Mouse (Mus musculus): ENCODE measurements around the gene Tdrd9. TPM values are rescaled to one million over a fixed set of nuclear protein-coding genes. Genes with fewer than 3 reads are reported as not detected.
"Not testable (repeated sequence)": the region's sequence is repeated elsewhere in the genome, so short reads cannot be mapped to it uniquely, and the experiment has no call there.

Tdrd9 gene
- polyA plus RNA-seq, 1 experiment from 2014 or later: 0.95 TPM

DNA sequence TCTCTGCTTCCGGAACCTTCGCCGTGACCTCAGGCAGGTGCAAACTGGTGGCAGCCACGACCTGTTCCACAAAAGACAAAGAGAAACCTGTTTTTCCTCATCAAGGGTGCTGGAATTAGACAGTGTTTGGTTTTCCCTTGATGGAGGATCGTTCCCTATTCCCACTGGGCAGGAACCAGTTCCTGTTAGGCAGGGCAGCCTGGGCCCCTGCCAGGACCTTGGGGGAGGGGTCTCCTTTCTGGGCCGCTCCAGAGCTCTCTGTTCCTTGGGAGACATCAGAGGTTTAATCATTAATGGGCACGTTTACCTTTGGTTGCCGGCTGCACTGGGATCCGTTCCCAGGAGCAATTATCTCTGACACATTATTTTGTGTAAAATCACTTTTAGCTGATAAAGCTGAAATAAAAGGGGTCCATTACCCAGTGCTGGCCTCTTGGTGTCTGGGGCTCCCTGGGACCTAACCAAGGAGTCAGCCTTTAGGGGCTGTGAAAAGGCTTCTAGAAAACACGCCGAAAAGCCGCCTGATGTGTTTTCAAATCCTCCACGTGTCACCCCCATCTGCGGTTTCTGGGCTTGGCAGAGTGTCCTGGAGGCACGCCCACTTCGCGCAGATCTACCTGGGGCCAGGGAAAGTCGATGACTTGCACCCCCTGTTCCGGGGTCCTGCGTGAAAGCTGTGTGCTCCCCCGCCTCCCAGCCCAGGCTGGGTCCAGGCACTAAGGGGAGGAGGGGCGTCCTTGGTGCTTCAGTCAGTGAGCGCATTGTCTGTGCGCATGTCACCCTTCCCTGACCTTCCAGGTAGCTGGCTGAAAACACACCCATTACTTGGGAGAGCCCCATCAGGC, 34.4 kb upstream of the Tdrd9 start:
- no peak overlapping the region for H3K9ac ChIP-seq (ENCODE audit: low read length)
- 43% methylated on average over 24 of the region's 24 CpGs for whole genome bisulfite sequencing
- no peaks in the 10 kb centered on the region for H3K27me3 ChIP-seq (ENCODE audit: control insufficient read depth, insufficient read depth, low read length)
- H3K36me3 ChIP-seq (ENCODE audit: control insufficient read depth, insufficient read depth, low read length): no peaks in the 10 kb centered on the region
- H3K4me1 ChIP-seq (ENCODE audit: control insufficient read depth, insufficient read depth, low read length): peaks cover 29% of the 10 kb centered on the region
- H3K9me3 ChIP-seq (ENCODE audit: control insufficient read depth, low read length): no peaks in the 10 kb centered on the region
- H3K4me2 ChIP-seq (ENCODE audit: low read depth, severe bottlenecking): no peak overlapping the region
- no peak for DNase-seq (ENCODE audit: low spot score)
- no peak for ATAC-seq (ENCODE audit: insufficient number of reproducible peaks, low FRiP score, low TSS enrichment, low read depth)
- H3K27ac ChIP-seq (replicated peaks; ENCODE audit: low read depth, low read length): no peak overlapping the region; the same call in 1 of the 2 replicates
- no peak overlapping the region for H3K4me3 ChIP-seq (ENCODE audit: low read depth, low read length)

DNA sequence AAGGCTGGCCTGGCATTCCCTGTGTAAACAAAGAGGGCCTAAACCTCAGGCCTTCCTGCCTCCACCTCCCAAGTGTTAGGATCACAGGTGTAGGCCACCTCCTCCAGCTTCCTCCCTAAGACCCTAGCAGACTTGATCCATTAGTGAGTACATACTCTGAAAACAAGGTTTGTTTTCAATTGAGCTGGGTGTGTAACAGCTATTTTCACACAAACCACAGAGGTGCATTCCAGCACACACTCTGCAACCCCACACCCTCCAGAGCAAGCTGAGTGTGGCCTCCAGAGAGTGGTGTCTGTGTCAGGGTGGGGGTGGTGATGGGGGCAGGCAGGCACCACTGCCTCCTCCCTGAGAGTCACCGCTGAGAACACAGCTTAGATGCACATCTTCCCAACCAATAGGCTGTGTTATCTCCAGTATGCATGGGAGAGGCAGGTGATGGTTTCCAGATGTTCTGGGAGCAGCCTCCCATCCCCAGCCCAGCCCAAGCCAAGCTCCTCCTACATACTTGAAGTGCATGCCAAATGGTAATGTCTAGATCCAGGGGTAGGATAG, 32.7 kb upstream of the Tdrd9 start:
- H3K4me3 ChIP-seq (ENCODE audit: low read depth, low read length): no peak overlapping the region
- H3K9me3 ChIP-seq (ENCODE audit: control insufficient read depth, low read length): no peaks in the 10 kb centered on the region
- no peaks in the 10 kb centered on the region for H3K27me3 ChIP-seq (ENCODE audit: control insufficient read depth, insufficient read depth, low read length)
- no peaks in the 10 kb centered on the region for H3K36me3 ChIP-seq (ENCODE audit: control insufficient read depth, insufficient read depth, low read length)
- ATAC-seq (ENCODE audit: insufficient number of reproducible peaks, low FRiP score, low TSS enrichment, low read depth) (peak; percentile 31), DNase-seq (ENCODE audit: low spot score) (no peak)
- 12% methylated on average over 1 of the region's 1 CpGs for WGBS
- no peak overlapping the region for H3K9ac ChIP-seq (ENCODE audit: low read length)
- H3K4me1 ChIP-seq (ENCODE audit: control insufficient read depth, insufficient read depth, low read length): peaks cover 23% of the 10 kb centered on the region
- H3K4me2 ChIP-seq (ENCODE audit: low read depth, severe bottlenecking): no peak overlapping the region
- peak overlapping the region; percentile 64 for H3K27ac ChIP-seq (replicated peaks; ENCODE audit: low read depth, low read length)

DNA sequence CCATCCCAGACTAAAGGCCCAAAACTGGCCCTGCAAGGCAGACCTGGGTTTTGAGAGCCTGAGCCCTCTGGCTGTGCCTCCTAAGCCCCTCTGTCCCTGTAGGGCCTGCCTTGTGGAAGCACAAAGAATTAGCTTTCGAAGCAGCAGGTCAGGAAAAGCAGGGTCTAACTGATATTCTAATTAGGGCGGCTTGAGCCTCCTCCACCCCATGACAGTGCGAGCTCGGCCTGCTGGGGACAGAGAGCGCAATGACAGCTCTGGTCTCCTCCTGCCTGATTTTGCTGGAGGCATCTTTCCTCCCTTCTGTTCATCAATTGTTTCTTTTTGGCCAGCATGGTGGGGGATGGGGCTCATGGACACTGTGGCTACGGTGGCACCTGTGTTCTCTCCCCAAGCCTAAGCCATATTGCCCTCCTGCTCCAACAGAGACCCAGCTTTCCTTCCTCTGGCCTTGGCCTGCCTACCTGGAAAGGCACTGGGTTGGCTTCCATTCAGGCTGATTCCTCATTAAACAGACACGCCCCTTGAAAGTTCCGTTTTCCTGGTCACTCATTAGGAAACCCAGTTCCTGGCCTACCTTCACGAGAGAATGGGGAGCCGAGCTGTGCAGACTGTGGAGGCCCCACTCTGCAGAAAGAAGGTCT, 27.8 kb upstream of the Tdrd9 start:
- no peak for DNase-seq (ENCODE audit: low spot score)
- Histone ChIP-seq H3K9me3 (ENCODE audit: control insufficient read depth, low read length) (no peaks in the 10 kb centered on the region), H3K27me3 (ENCODE audit: control insufficient read depth, insufficient read depth, low read length) (no peaks in the 10 kb centered on the region), H3K4me1 (ENCODE audit: control insufficient read depth, insufficient read depth, low read length) (peaks cover 9% of the 10 kb centered on the region), H3K4me2 (ENCODE audit: low read depth, severe bottlenecking) (no peak overlapping the region), H3K27ac (replicated peaks; ENCODE audit: low read depth, low read length) (no peak overlapping the region), H3K9ac (ENCODE audit: low read length) (no peak overlapping the region), H3K4me3 (ENCODE audit: low read depth, low read length) (no peak overlapping the region), H3K36me3 (ENCODE audit: control insufficient read depth, insufficient read depth, low read length) (no peaks in the 10 kb centered on the region)
- 82% methylated on average over 10 of the region's 10 CpGs for WGBS
- ATAC-seq (ENCODE audit: insufficient number of reproducible peaks, low FRiP score, low TSS enrichment, low read depth): no peak; the same call in 1 of the 2 replicates

DNA sequence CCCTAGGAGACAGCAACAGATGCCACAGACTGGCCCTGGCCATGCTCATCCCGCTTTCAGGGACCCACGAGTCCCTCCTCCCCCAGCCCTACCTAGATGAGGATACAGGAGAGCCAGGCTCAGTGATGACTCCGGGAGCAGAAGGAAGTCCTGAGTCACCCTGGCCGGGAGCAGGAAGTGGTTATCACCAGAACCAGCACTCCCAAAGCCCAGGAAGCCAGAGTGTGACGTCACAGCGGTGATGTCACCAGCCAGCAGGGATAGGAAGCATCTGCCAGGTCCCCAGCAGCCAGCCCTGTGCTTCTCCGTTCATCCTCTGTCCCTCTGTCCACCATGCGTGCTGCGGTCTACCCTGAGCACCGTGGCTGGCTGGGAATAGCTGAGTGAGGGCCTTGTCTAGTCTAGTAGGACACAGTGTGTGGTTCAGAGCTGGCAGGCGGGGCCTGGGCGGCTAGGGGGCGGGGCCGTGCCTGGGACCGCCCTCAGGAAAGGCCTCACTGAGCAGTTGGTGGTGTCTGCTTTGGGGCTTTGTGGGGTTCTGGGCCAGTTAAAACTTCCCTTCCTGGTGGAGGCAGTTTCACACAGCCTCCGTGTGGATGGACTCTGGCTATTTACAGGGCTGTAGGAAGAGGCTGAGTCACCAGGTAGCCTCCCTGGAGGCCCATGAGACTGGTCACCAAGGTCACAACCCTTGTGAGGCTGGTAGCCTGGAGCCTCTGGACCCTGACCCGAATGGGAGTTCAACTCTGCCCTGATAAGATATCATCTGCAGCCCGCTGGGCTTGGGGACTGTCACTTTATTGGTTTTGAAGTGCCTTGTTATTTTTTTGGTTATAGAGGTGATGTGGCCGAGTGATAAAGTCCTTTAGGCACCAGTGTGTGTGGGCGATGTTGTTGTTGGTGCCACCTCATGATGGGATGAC, 27.0 kb upstream of the Tdrd9 start:
- not testable (repeated sequence) for H3K27me3 ChIP-seq (ENCODE audit: control insufficient read depth, insufficient read depth, low read length); H3K4me1 ChIP-seq (ENCODE audit: control insufficient read depth, insufficient read depth, low read length); H3K4me3 ChIP-seq (ENCODE audit: low read depth, low read length); DNase-seq (ENCODE audit: low spot score); H3K9ac ChIP-seq (ENCODE audit: low read length); H3K27ac ChIP-seq (replicated peaks; ENCODE audit: low read depth, low read length); H3K9me3 ChIP-seq (ENCODE audit: control insufficient read depth, low read length); H3K4me2 ChIP-seq (ENCODE audit: low read depth, severe bottlenecking); H3K36me3 ChIP-seq (ENCODE audit: control insufficient read depth, insufficient read depth, low read length)
- WGBS: 72% methylated on average over 12 of the region's 20 CpGs
- peak; percentile 44; the same call in 1 of the 2 replicates for ATAC-seq (ENCODE audit: insufficient number of reproducible peaks, low FRiP score, low TSS enrichment, low read depth)

DNA sequence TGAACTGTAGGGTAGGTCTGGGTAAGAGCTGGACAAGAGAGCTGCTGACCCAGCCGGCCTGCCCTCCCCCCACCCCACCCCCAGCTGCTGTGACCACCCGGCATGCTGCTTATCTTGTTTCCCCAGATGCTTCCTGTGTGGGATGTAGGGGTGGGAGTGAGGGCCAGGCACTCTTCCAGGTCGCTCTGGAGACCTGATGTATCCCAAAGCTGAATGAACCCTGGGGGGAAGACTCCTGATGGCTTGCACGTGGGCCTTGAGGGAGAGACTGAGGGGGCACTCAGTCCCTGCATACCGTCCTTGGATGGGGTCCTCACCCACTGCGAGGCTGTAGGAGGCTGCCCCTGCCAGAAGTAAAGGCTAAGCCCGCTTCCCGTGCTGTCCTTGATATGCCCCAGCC, 26.2 kb upstream of the Tdrd9 start:
- 56% methylated on average over 8 of the region's 8 CpGs for WGBS
- Histone ChIP-seq H3K4me3 (ENCODE audit: low read depth, low read length) (no peak overlapping the region), H3K9ac (ENCODE audit: low read length) (no peak overlapping the region), H3K4me2 (ENCODE audit: low read depth, severe bottlenecking) (no peak overlapping the region), H3K27ac (replicated peaks; ENCODE audit: low read depth, low read length) (no peak overlapping the region; the same call in 1 of the 2 replicates), H3K4me1 (ENCODE audit: control insufficient read depth, insufficient read depth, low read length) (peaks cover 4% of the 10 kb centered on the region; the same call in 1 of the 2 replicates), H3K36me3 (ENCODE audit: control insufficient read depth, insufficient read depth, low read length) (no peaks in the 10 kb centered on the region), H3K9me3 (ENCODE audit: control insufficient read depth, low read length) (no peaks in the 10 kb centered on the region), H3K27me3 (ENCODE audit: control insufficient read depth, insufficient read depth, low read length) (no peaks in the 10 kb centered on the region)
- no peak for ATAC-seq (ENCODE audit: insufficient number of reproducible peaks, low FRiP score, low TSS enrichment, low read depth)
- no peak for DNase-seq (ENCODE audit: low spot score)

DNA sequence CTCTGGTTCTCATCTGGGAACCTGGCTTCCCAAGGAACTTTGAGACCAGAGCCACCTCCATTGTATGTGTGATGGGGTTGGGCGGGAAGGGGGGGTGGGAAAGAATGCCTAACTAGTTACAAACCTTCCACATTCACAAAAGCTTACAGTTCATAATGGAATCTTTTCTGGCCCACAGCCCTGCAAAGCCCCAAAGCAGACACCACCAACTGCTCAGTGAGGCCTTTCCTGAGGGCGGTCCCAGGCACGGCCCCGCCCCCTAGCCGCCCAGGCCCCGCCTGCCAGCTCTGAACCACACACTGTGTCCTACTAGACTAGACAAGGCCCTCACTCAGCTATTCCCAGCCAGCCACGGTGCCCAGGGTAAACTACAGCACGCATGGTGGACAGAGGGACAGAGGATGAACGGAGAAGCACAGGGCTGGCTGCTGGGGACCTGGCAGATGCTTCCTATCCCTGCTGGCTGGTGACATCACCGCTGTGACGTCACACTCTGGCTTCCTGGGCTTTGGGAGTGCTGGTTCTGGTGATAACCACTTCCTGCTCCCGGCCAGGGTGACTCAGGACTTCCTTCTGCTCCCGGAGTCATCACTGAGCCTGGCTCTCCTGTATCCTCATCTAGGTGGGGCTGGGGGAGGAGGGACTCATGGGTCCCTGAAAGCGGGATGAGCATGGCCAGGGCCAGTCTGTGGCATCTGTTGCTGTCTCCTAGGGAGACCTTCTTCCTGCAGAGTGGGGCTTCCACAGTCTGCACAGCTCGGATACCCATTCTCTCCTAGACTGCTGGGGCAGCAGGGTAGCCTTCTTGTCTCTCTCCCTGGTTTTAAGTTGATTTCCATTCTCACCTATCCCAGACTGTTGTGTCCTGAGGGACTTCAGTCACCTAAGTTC, 25.3 kb upstream of the Tdrd9 start:
- 66% methylated on average over 8 of the region's 15 CpGs for WGBS
- DNase-seq (ENCODE audit: low spot score); H3K4me2 ChIP-seq (ENCODE audit: low read depth, severe bottlenecking); H3K9ac ChIP-seq (ENCODE audit: low read length); H3K9me3 ChIP-seq (ENCODE audit: control insufficient read depth, low read length); H3K4me1 ChIP-seq (ENCODE audit: control insufficient read depth, insufficient read depth, low read length); H3K36me3 ChIP-seq (ENCODE audit: control insufficient read depth, insufficient read depth, low read length); H3K27me3 ChIP-seq (ENCODE audit: control insufficient read depth, insufficient read depth, low read length); H3K27ac ChIP-seq (replicated peaks; ENCODE audit: low read depth, low read length); H3K4me3 ChIP-seq (ENCODE audit: low read depth, low read length): not testable (repeated sequence)
- 0 out of 2 replicates have a peak, but pooled peaks have one; percentile 22 for ATAC-seq (ENCODE audit: insufficient number of reproducible peaks, low FRiP score, low TSS enrichment, low read depth)

DNA sequence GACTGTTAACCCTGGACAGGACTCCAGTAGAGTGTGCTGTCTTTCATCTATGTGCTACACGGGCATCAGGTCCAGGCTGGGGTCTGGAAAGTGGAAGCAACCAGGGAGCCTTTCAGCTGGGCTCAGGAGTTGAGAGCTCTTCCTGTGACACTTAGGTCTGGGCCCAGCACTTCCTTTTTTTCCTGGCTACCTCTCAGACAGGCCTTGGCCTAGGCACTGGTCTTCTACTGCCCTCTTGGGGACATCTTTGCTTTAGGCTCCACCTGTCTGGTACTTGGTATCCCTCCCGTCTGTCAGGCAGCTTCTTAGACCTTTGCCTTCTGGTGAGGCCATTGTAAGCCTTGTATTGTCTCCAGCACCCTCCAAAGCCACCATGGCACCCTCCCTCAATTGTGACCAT, 24.6 kb upstream of the Tdrd9 start:
- H3K36me3 ChIP-seq (ENCODE audit: control insufficient read depth, insufficient read depth, low read length): no peaks in the 10 kb centered on the region
- 32% methylated on average over 2 of the region's 2 CpGs for WGBS
- H3K4me2 ChIP-seq (ENCODE audit: low read depth, severe bottlenecking): no peak overlapping the region
- no peak overlapping the region for H3K4me3 ChIP-seq (ENCODE audit: low read depth, low read length)
- DNase-seq (ENCODE audit: low spot score) (no peak), ATAC-seq (ENCODE audit: insufficient number of reproducible peaks, low FRiP score, low TSS enrichment, low read depth) (no peak)
- H3K27ac ChIP-seq (replicated peaks; ENCODE audit: low read depth, low read length): no peak overlapping the region
- H3K27me3 ChIP-seq (ENCODE audit: control insufficient read depth, insufficient read depth, low read length): no peaks in the 10 kb centered on the region
- no peaks in the 10 kb centered on the region for H3K9me3 ChIP-seq (ENCODE audit: control insufficient read depth, low read length)
- H3K4me1 ChIP-seq (ENCODE audit: control insufficient read depth, insufficient read depth, low read length): peaks cover 4% of the 10 kb centered on the region; the same call in 1 of the 2 replicates
- H3K9ac ChIP-seq (ENCODE audit: low read length): no peak overlapping the region
